Mouse (Mus musculus) forebrain, embryonic 13.5 days (tissue): ENCODE measurements around the gene Rps6ka5. TPM values are rescaled to one million over a fixed set of nuclear protein-coding genes. Genes with fewer than 3 reads are reported as not detected.

Source experiments
- ATAC-seq: fragments of 200-750 bp; cut with Nextera tagmentation; 2 replicates; pipeline ENCODE4 v1.8.0; 2017
- H3K27ac ChIP-seq: fragments of 300-500 bp; sonication (generic); 2 replicates; pipeline ENCODE4 v1.5.1; 2015; ENCODE audit warnings: inconsistent platforms, mild to moderate bottlenecking, moderate library complexity
- H3K27me3 ChIP-seq: fragments of 300-500 bp; sonication (generic); 2 replicates; pipeline ENCODE4 v1.6.1; 2015; ENCODE audit warnings: mild to moderate bottlenecking, inconsistent platforms
- H3K36me3 ChIP-seq: fragments of 300-500 bp; sonication (generic); 2 replicates; pipeline ENCODE4 v1.6.1; 2015; ENCODE audit warnings: mild to moderate bottlenecking, inconsistent platforms; ENCODE audit not compliant: poor library complexity, severe bottlenecking
- H3K4me1 ChIP-seq: fragments of 300-500 bp; sonication (generic); 2 replicates; pipeline ENCODE4 v1.6.1; 2015; ENCODE audit warnings: inconsistent platforms
- H3K4me2 ChIP-seq: fragments of 300-500 bp; sonication (generic); 2 replicates; pipeline ENCODE4 v1.6.1; 2015; ENCODE audit warnings: inconsistent platforms, mild to moderate bottlenecking, moderate library complexity
- H3K4me3 ChIP-seq: fragments of 300-500 bp; sonication (generic); 2 replicates; pipeline ENCODE4 v1.5.1; 2015; ENCODE audit warnings: mild to moderate bottlenecking, inconsistent platforms
- H3K9ac ChIP-seq: fragments of 300-500 bp; sonication (generic); 2 replicates; pipeline ENCODE4 v1.6.1; 2015; ENCODE audit warnings: mild to moderate bottlenecking, inconsistent platforms
- H3K9me3 ChIP-seq: fragments of 300-500 bp; sonication (generic); replicated peaks from 2 replicates; pipeline ENCODE4 v1.6.1; 2016; ENCODE audit warnings: inconsistent platforms
- WGBS: fragments of 180-500 bp; shearing (Covaris S2); methylation state at CpG from one replicate; pipeline ENCODE4 v1.1.7; 2015; 5-methylcytosine and 5-hydroxymethylcytosine counted together
- polyA plus RNA-seq: library from polyadenylated mRNA; unstranded; fragments of >200 nt; fragmentation: Nextera tagmentation; extraction: Ambion mirVana; gene quantifications from 2 replicates; pipeline ENCODE4 v1.2.1, GENCODE M21; 2015

Rps6ka5 gene
- polyA plus RNA-seq, 1 experiment from 2014 or later = 8.5 TPM

DNA sequence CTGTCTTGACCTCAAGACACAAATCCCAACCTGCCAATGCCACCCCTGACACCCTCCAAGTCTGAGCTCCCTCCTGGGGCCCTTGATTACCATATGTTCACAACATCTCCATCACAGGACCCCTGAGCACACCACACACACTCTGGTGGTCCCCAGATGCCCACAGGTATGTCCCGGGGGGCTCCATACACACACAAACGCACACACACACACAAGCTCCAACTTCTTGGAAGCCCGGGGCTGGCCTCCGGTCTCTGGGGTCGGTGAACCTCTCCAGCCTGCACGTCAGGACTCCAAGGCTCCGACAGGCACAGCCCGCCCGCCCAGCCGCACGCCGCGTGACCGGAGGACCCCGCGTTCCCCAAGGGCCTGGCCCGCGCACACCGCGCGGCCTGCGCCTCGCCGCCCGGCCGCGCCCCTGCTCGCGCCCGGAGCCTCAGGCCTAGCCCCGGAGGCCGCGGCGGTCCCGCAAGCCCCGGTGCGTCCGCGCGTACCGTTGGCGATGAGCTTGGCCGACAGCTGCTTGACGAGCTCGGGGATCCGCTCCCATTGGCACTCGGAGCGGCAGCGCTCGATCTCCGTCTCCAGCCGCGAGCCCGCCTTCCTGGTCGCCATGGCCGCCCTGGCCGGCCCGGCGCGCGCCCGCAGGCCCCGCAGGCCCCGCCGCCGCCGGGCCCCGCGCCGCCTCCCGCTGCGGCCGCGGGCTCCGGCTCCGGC, 206.5 kb downstream of the Rps6ka5 start:
- H3K9ac ChIP-seq = peak overlapping the region; percentile 93

DNA sequence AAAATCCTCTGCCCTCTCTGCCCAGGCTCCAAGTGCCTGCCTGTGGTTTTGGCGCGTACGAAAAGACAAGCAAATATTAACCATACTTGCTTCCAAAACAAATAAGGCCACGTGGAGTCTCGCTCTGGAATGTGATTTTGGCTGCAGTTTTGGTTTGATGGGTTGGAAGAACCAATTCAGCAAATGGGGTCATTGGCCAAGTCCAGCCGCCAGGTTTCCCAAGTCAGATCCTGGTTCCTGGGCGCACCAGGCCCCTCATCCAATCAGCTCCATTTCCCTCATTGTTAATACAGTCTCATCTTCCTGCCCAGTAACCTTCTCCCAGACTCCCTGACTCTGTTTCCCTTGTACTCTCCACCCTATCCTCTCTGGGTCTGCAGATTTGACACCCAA, 207.1 kb downstream of the Rps6ka5 start:
- peak; percentile 25; the same call in 1 of the 2 replicates for ATAC-seq
- peak overlapping the region; percentile 83 for H3K4me2 ChIP-seq
- H3K4me3 ChIP-seq = peak overlapping the region; percentile 85
- no peaks in the 10 kb centered on the region; the same call in 1 of the 2 replicates for H3K9me3 ChIP-seq
- no peak overlapping the region for H3K27ac ChIP-seq
- peaks cover 4% of the 10 kb centered on the region; the same call in 1 of the 2 replicates for H3K36me3 ChIP-seq
- peaks cover 23% of the 10 kb centered on the region for H3K4me1 ChIP-seq
- 58% methylated on average over 7 of the region's 7 CpGs for WGBS
- no peaks in the 10 kb centered on the region for H3K27me3 ChIP-seq
- H3K9ac ChIP-seq = peak overlapping the region; percentile 93

More for the DNA sequence above, 206.5 kb downstream of the Rps6ka5 start:
- peak; percentile 80 for ATAC-seq
- Histone ChIP-seq H3K4me1 (peaks cover 23% of the 10 kb centered on the region), H3K4me3 (peak overlapping the region; percentile 85), H3K9me3 (no peaks in the 10 kb centered on the region; the same call in 1 of the 2 replicates), H3K36me3 (peaks cover 4% of the 10 kb centered on the region; the same call in 1 of the 2 replicates), H3K27me3 (no peaks in the 10 kb centered on the region), H3K27ac (peak overlapping the region; percentile 76), H3K4me2 (peak overlapping the region; percentile 83)
- under 1% methylated on average over 41 of the region's 76 CpGs for WGBS

DNA sequence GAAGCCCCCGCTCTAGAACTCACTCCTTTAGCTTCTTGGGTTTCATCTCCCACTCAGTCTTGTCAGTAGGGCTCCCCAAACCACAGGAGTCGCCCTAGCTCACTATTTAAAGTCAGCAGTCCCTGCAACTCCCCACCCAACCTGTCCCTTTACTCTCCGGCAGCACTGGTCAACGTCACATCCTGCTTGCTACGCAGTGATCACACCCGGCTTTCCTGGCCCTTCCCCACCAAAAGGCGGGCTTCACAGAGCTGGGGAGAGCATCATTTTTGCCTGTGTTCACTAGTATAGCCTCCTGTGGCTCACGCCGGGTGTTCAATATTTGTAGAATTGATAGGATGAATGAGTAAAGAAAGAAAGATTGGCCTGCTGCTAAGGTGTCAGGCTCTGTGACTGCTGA, 209.4 kb downstream of the Rps6ka5 start:
- no peak for ATAC-seq
- Histone ChIP-seq H3K9ac (no peak overlapping the region), H3K27ac (no peak overlapping the region), H3K36me3 (peaks cover 14% of the 10 kb centered on the region; the same call in 1 of the 2 replicates), H3K27me3 (no peaks in the 10 kb centered on the region), H3K9me3 (no peaks in the 10 kb centered on the region; the same call in 1 of the 2 replicates), H3K4me1 (peaks cover 23% of the 10 kb centered on the region), H3K4me2 (no peak overlapping the region), H3K4me3 (no peak overlapping the region)
- 96% methylated on average over 9 of the region's 9 CpGs for WGBS

DNA sequence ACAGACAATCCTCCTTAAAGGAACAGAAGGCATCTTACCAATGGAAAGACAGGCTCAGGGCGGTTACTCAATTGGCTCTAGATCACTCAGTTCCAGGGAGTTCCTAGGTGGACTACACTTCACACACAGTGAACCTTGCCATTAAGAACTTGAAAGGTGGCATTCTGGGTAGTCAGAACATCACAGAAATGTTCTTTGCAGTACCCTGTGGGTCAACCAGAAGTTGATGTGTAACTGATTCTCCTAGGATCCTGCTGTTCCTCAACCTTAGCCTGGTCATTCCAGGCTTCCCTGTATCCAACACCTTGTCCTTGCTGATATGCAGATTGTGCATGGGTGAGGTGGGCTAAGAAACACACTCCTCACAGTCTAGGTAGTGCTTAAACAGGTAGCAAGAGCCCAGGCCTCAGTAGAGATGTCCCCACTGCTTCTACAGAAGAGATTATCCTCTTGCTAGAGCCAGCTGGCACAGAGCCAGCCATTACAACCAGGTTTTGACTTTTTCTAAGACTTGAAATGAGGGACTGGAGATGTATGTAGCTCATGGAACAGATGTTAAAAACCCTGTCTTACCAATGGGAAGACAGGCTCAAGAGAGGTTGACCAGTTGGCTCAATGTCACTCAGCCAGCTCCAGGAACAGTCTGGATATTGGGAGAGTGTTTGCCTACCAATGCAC, 210.5 kb downstream of the Rps6ka5 start:
- Histone ChIP-seq H3K9me3 (no peaks in the 10 kb centered on the region; the same call in 1 of the 2 replicates), H3K27me3 (no peaks in the 10 kb centered on the region), H3K4me2 (no peak overlapping the region), H3K4me3 (no peak overlapping the region), H3K36me3 (peaks cover 17% of the 10 kb centered on the region), H3K4me1 (peaks cover 23% of the 10 kb centered on the region), H3K9ac (no peak overlapping the region), H3K27ac (no peak overlapping the region)
- no peak for ATAC-seq
- WGBS = 97% methylated on average over 1 of the region's 1 CpGs

DNA sequence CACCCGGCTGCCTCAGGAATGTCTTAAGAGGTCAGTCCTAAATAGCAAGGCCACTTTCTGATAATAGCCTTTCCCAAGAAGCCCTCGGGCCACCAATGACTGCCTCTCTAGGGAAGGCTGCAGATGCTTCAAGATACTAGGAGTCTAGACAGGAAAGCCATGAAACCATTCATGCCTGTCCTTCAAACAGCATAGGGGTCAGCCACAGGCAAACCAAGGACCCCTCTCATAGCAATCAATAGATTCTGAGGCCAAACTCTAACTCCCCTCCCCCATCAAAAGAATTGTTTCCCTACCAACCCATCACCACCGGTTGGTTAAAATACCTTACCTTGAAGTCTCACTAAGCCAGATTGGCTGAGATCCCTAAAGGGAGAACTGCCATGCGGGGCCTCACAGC, 211.3 kb downstream of the Rps6ka5 start:
- no peak for ATAC-seq
- H3K27me3 ChIP-seq = no peaks in the 10 kb centered on the region
- peaks cover 19% of the 10 kb centered on the region for H3K4me1 ChIP-seq
- peaks cover 20% of the 10 kb centered on the region for H3K36me3 ChIP-seq
- no peak overlapping the region for H3K4me3 ChIP-seq
- no peak overlapping the region for H3K4me2 ChIP-seq
- H3K27ac ChIP-seq = no peak overlapping the region
- no peaks in the 10 kb centered on the region; the same call in 1 of the 2 replicates for H3K9me3 ChIP-seq
- no peak overlapping the region for H3K9ac ChIP-seq
- 91% methylated on average over 4 of the region's 4 CpGs for WGBS

DNA sequence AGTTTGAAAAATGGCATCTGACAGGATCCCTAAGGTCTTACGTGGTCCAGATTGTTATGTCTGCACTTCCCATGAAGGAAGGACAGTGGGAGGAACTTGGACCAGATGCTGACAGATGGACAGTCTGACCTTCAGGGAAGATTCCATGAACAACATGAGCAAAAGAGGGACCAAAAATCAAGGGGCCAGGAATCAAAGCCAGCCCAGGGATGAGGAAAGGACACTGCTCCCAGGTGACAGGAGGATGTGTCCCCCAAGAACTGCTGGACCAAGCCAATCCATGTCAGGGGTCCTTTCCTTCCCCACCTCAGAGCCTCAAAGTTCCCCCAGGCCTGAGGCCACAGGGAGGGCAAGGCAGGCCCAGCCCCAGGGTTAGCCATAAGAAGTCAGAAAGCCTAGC, 212.2 kb downstream of the Rps6ka5 start:
- Histone ChIP-seq H3K9me3 (no peaks in the 10 kb centered on the region; the same call in 1 of the 2 replicates), H3K4me3 (no peak overlapping the region), H3K4me2 (no peak overlapping the region), H3K4me1 (peaks cover 15% of the 10 kb centered on the region), H3K27ac (no peak overlapping the region), H3K36me3 (peaks cover 20% of the 10 kb centered on the region), H3K9ac (no peak overlapping the region), H3K27me3 (no peaks in the 10 kb centered on the region)
- 97% methylated on average over 1 of the region's 1 CpGs for WGBS
- ATAC-seq = no peak

DNA sequence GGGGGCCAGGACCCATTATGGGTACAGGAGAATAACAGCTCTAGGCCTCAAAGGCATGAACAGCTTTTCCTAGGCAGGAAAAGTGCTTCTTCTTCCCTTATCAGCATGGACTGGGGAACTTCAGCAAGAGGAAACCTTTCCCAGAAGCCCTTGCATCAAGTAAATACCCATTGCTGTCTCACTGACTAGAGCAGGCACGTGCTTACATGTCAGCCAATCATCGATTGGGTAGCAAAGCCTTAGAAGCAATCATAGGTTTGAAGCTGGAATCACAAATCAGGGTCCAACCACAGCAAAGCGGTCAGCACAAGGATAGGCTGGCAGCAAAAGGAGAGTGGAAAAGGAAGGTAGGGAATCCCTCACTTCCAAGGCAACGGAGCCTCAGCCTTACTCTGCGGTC, 213.7 kb downstream of the Rps6ka5 start:
- Histone ChIP-seq H3K4me3 (no peak overlapping the region), H3K4me1 (no peaks in the 10 kb centered on the region), H3K27me3 (no peaks in the 10 kb centered on the region), H3K36me3 (peaks cover 23% of the 10 kb centered on the region), H3K4me2 (no peak overlapping the region), H3K9me3 (no peaks in the 10 kb centered on the region; the same call in 1 of the 2 replicates), H3K9ac (no peak overlapping the region), H3K27ac (no peak overlapping the region)
- no peak for ATAC-seq
- WGBS = 93% methylated on average over 5 of the region's 5 CpGs

DNA sequence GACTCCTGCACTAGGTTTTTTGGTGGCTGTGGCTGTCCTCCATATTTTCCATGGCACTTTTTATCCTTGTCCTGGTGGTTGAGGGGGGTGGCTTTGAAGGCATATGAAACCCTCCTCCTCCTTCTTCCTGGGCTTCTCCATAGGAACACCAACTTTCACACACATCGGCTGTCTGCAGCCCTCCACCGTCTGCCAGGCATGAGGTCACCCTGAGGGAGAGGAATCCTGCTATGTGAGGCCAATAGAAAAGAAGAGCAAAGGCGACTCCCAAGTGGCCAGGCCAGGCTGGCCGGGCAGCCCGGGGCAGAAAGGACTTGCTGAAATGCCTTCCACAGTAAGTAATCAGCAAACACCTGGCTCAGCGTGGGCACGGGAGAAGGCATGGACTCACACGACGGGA, 214.1 kb downstream of the Rps6ka5 start:
- whole genome bisulfite sequencing = 93% methylated on average over 9 of the region's 9 CpGs
- Histone ChIP-seq H3K4me3 (no peak overlapping the region), H3K4me2 (no peak overlapping the region), H3K9me3 (no peaks in the 10 kb centered on the region; the same call in 1 of the 2 replicates), H3K36me3 (peaks cover 21% of the 10 kb centered on the region), H3K27me3 (no peaks in the 10 kb centered on the region), H3K4me1 (no peaks in the 10 kb centered on the region), H3K27ac (no peak overlapping the region), H3K9ac (no peak overlapping the region)
- no peak for ATAC-seq

DNA sequence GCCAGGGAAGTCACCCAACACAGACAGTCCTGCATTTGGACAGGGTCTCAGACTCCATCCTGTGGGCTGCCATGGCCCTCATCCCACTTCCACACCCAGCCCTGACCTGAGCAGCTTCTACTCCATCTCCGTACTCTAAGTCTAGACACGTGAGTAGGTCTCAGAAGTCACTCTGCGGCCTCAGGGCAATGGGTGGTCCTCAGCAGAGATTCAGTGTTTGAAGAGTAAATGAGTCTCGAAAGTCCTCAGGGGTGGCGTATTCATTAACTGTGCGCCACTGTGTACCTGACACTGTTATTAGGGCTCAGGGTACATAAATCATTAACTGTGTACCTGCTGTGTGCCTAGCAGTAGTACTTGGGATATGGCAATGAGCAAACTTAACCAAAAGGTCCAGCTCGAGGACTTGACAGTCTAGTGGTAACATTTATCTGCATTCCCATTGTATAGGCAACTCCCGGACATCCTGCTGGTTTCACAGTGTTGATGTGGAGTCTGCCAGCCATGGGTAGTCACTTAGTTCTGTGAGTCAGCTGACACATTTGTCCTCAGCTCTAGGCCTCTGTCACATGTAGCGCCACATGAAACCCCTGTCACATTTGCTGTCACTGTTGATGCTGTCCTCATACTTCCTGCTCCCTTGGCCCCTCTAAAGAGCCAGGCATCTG, 217.0 kb downstream of the Rps6ka5 start:
- no peak overlapping the region for H3K4me2 ChIP-seq
- no peak overlapping the region for H3K4me3 ChIP-seq
- 86% methylated on average over 9 of the region's 9 CpGs for WGBS
- H3K4me1 ChIP-seq = 0 out of 2 replicates have a peak, but pooled peaks cover 2% of the 10 kb centered on the region
- H3K9ac ChIP-seq = no peak overlapping the region
- no peaks in the 10 kb centered on the region for H3K9me3 ChIP-seq
- no peak overlapping the region for H3K27ac ChIP-seq
- H3K36me3 ChIP-seq = peaks cover 21% of the 10 kb centered on the region
- H3K27me3 ChIP-seq = no peaks in the 10 kb centered on the region
- ATAC-seq = no peak

DNA sequence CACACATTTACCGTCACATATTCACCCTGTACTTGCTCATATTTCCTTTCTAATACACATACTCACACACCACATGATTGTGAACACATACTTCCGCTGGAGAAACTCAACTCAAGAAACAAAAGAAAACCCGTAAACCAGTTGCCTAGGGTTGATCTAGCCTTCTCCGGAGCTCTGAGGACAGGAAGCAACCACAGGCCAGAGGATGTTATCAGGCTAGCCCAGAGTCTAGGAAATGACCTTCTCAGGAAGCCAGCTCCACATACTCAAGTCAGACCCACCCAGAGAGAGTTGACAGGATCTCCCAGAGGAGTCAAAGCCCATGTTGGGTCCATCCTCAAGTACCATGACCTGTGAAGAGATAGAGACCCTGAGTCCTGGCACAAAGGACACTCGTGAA, 218.1 kb downstream of the Rps6ka5 start:
- Histone ChIP-seq H3K4me1 (0 out of 2 replicates have a peak, but pooled peaks cover 5% of the 10 kb centered on the region), H3K4me2 (no peak overlapping the region), H3K4me3 (no peak overlapping the region), H3K9me3 (no peaks in the 10 kb centered on the region), H3K9ac (no peak overlapping the region), H3K27ac (no peak overlapping the region), H3K27me3 (no peaks in the 10 kb centered on the region), H3K36me3 (peaks cover 21% of the 10 kb centered on the region)
- no peak for ATAC-seq
- 89% methylated on average over 5 of the region's 5 CpGs for WGBS

DNA sequence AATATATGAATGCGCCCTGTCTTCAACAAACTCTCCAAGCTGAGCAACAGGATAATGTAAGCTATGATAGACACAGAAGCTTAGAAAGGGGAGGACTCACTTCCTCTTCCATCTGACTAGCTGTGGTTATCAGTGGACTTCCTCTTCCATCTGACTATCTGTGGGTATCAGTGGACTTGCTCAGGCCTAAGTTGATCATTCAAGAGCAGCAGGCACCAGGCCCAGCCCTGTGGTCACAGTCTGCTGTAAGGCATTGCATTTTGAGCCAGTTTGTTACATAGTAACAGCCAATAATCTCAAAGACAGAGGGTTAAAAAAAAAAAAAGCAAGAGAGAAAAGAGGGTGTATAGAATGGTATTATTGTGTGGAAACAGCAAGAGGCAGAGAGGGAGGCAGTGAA, 221.3 kb downstream of the Rps6ka5 start:
- H3K4me1 ChIP-seq = 0 out of 2 replicates have a peak, but pooled peaks cover 5% of the 10 kb centered on the region
- H3K9ac ChIP-seq = no peak overlapping the region
- 95% methylated on average over 1 of the region's 1 CpGs for WGBS
- ATAC-seq = no peak
- no peak overlapping the region for H3K4me2 ChIP-seq
- H3K27ac ChIP-seq = no peak overlapping the region
- peaks cover 6% of the 10 kb centered on the region; the same call in 1 of the 2 replicates for H3K36me3 ChIP-seq
- H3K27me3 ChIP-seq = no peaks in the 10 kb centered on the region
- no peak overlapping the region for H3K4me3 ChIP-seq
- H3K9me3 ChIP-seq = no peaks in the 10 kb centered on the region

DNA sequence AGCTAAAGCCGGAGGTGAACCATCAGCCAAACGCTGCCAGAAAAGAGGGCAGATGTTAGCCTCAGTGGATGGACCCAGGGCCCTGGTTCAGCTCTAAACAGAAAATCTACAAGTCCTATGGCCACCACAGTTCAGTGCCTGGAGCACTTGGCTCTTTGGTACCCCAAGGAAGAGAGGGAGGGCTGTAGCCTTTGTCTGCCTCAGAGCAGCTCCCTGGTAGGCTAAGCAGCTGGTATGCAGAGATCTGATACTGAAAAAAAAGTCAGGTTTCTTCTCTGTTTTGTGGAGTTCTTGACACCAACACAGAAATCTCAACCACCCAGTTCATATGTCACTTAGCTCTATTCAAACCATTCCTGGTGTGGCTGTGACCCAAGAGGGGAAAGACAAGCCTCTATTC, 222.2 kb downstream of the Rps6ka5 start:
- H3K27ac ChIP-seq = no peak overlapping the region
- H3K27me3 ChIP-seq = no peaks in the 10 kb centered on the region
- no peak for ATAC-seq
- H3K9ac ChIP-seq = no peak overlapping the region
- H3K36me3 ChIP-seq = peaks cover 12% of the 10 kb centered on the region
- H3K9me3 ChIP-seq = no peaks in the 10 kb centered on the region
- H3K4me3 ChIP-seq = no peak overlapping the region
- WGBS = 89% methylated on average over 2 of the region's 2 CpGs
- 0 out of 2 replicates have a peak, but pooled peaks cover 5% of the 10 kb centered on the region for H3K4me1 ChIP-seq
- no peak overlapping the region for H3K4me2 ChIP-seq
